Mouse (Mus musculus): ENCODE results near the gene Dgki. TPM values are rescaled to one million over a fixed set of nuclear protein-coding genes. Genes with fewer than 3 reads are reported as not detected.

The Dgki gene
- polyA plus RNA-seq, 1 experiment, result not detected

DNA sequence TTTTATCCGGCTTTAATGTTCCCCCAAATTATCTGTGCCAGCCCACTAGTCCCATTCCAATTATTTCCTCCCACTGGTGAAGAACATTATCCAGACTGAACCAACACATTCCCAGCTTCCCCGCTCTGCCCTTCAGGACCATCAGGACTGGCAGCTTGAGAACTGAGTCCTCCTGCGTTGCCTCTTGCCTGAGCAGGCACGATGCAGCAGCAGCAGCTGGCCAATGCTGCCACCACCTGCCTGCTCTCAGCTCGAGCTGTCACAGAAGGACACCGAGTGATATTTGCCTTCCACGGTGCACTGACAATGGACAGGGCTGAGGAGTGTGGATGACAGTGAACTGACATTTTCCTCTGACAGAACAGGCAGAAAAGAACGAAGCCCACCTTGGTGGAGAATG, 261.5 kb downstream of the Dgki start:
- Histone ChIP-seq H3K27me3 (ENCODE audit: control insufficient read depth, insufficient read depth, insufficient read length) (peaks cover 6% of the 10 kb centered on the region), H3K4me3 (ENCODE audit: insufficient read depth, poor library complexity, severe bottlenecking) (no peak overlapping the region), H3K36me3 (ENCODE audit: control insufficient read depth, insufficient read depth) (no peaks in the 10 kb centered on the region), H3K79me3 (ENCODE audit: low read depth) (no peaks in the 10 kb centered on the region), H3K79me2 (ENCODE audit: control insufficient read depth, insufficient read depth) (no peaks in the 10 kb centered on the region), H3ac (ENCODE audit: control insufficient read depth, insufficient read length, low read depth) (no peak overlapping the region)
- TF ChIP-seq USF1 (IDR thresholded peaks at IDR 0.05; ENCODE audit: low read depth) (no peak), CEBPB (IDR thresholded peaks at IDR 0.05; ENCODE audit: low read depth) (no peak), MYOG (IDR thresholded peaks at IDR 0.05; ENCODE audit: control insufficient read depth, extremely low read depth, insufficient read length) (no peak), MYOD1 (IDR thresholded peaks at IDR 0.05; ENCODE audit: control insufficient read depth, insufficient read length, low read depth) (no peak)

DNA sequence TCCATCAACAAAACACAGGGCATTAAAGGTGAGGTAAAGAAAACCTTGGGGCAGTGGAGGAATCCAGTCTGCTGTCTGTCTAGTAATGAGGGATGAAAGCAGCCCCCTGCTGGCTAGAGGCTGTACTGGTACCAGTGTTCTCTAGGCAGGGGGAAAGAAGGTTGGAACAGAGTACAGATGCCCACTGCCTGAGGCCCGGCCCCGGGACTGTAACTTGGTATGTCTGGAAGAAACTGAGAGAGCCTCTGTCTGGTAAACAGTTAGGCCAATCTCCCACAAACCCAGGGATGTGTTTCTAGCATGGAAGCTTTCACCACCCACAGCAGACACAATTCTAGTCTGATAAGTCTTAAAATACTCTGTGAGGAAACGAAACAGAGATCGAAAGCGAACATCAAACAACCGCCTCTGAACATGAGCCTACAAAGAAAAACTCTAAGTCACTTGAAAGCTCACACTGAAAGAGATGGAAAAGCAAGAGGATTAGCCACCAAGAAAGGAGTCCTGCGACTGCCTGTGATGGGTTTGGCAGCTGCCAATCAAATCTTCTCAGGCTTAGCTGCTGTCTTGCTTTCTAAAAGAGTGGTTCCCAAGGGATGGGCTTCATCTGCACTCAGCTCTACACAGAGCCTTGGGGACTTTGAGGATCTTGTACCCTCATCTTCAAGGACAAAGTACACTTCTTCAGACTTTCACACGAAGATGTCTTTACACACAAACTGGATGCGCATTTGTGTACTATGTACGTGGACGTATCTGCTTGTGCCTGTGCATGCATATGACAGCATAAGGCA, 262.7 kb downstream of the Dgki start:
- H3K79me2 ChIP-seq (ENCODE audit: control insufficient read depth, insufficient read depth), result no peaks in the 10 kb centered on the region
- H3K79me3 ChIP-seq (ENCODE audit: low read depth), result no peaks in the 10 kb centered on the region
- no peak overlapping the region for H3ac ChIP-seq (ENCODE audit: control insufficient read depth, insufficient read length, low read depth)
- no peak for TF ChIP-seq FOSL1 (IDR thresholded peaks at IDR 0.05; ENCODE audit: insufficient read depth, low read length, poor library complexity, severe bottlenecking)
- no peak for TF ChIP-seq MAX (IDR thresholded peaks at IDR 0.05)
- no peak for TF ChIP-seq USF1 (IDR thresholded peaks at IDR 0.05; ENCODE audit: low read depth)
- no peak for TF ChIP-seq CTCF (IDR thresholded peaks at IDR 0.05; ENCODE audit: control insufficient read depth, insufficient read depth, insufficient read length)
- TF ChIP-seq MYOG (IDR thresholded peaks at IDR 0.05; ENCODE audit: control insufficient read depth, extremely low read depth, insufficient read length), result no peak
- TF ChIP-seq MYOD1 (IDR thresholded peaks at IDR 0.05; ENCODE audit: control insufficient read depth, insufficient read length, low read depth), result no peak
- TF ChIP-seq CEBPB (IDR thresholded peaks at IDR 0.05; ENCODE audit: low read depth), result no peak
- H3K4me3 ChIP-seq (ENCODE audit: insufficient read depth, poor library complexity, severe bottlenecking), result no peak overlapping the region
- H3K36me3 ChIP-seq (ENCODE audit: control insufficient read depth, insufficient read depth), result no peaks in the 10 kb centered on the region
- peaks cover 6% of the 10 kb centered on the region for H3K27me3 ChIP-seq (ENCODE audit: control insufficient read depth, insufficient read depth, insufficient read length)

DNA sequence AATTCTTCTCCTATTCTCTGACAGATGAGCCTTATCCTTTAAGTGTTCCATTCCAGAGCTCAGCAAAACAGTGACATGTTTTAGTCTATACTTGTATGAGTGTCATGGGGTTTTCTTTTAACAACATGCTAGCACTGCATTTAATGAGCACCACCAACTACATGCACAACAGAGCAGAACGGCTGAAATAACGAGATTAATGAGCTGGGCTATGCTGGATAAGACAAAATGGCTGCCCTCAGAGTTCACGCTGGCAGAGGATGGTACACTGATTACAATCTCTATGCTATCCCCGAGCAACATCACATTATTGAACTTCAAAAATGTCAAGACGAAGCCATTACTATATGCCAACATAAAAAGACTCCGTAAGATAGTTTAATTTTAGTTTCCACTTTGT, 264.3 kb downstream of the Dgki start:
- Histone ChIP-seq H3K79me2 (ENCODE audit: control insufficient read depth, insufficient read depth) (no peaks in the 10 kb centered on the region), H3K4me3 (ENCODE audit: insufficient read depth, poor library complexity, severe bottlenecking) (no peak overlapping the region), H3ac (ENCODE audit: control insufficient read depth, insufficient read length, low read depth) (no peak overlapping the region), H3K27me3 (ENCODE audit: control insufficient read depth, insufficient read depth, insufficient read length) (peaks cover 6% of the 10 kb centered on the region), H3K36me3 (ENCODE audit: control insufficient read depth, insufficient read depth) (no peaks in the 10 kb centered on the region), H3K79me3 (ENCODE audit: low read depth) (no peaks in the 10 kb centered on the region)
- TF ChIP-seq CEBPB (IDR thresholded peaks at IDR 0.05; ENCODE audit: low read depth), result no peak
- no peak for TF ChIP-seq MAX (IDR thresholded peaks at IDR 0.05)
- TF ChIP-seq MYOG (IDR thresholded peaks at IDR 0.05; ENCODE audit: control insufficient read depth, extremely low read depth, insufficient read length), result no peak
- TF ChIP-seq USF1 (IDR thresholded peaks at IDR 0.05; ENCODE audit: low read depth), result no peak
- no peak for TF ChIP-seq MYOD1 (IDR thresholded peaks at IDR 0.05; ENCODE audit: control insufficient read depth, insufficient read length, low read depth)
- no peak for TF ChIP-seq CTCF (IDR thresholded peaks at IDR 0.05; ENCODE audit: control insufficient read depth, insufficient read depth, insufficient read length)
- no peak for TF ChIP-seq FOSL1 (IDR thresholded peaks at IDR 0.05; ENCODE audit: insufficient read depth, low read length, poor library complexity, severe bottlenecking)

DNA sequence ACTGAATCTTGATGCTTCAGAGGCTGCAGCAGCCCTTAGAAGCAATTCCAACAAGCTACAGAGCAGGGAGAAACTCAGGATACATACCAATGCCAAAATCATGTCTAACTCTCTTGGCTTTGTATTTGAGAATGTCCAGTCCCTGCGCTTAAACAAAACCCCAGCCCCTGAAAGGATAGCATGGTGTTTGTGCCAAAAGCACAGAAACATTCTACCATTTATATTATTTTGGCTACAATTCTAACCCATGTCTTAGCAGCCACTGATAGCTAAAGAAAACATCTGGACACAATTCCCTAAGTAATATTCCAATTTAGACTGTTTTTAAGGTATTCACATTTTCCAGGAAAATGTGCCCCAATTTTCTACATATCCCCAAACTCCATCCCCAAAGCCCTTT, 269.0 kb downstream of the Dgki start:
- no peak overlapping the region for H3K4me3 ChIP-seq (ENCODE audit: insufficient read depth, poor library complexity, severe bottlenecking)
- no peak overlapping the region for H3ac ChIP-seq (ENCODE audit: control insufficient read depth, insufficient read length, low read depth)
- H3K79me2 ChIP-seq (ENCODE audit: control insufficient read depth, insufficient read depth), result no peaks in the 10 kb centered on the region
- H3K79me3 ChIP-seq (ENCODE audit: low read depth), result no peaks in the 10 kb centered on the region
- TF ChIP-seq CTCF (IDR thresholded peaks at IDR 0.05; ENCODE audit: control insufficient read depth, insufficient read depth, insufficient read length) (no peak), MYOD1 (IDR thresholded peaks at IDR 0.05; ENCODE audit: control insufficient read depth, insufficient read length, low read depth) (no peak), CEBPB (IDR thresholded peaks at IDR 0.05; ENCODE audit: low read depth) (no peak), MAX (IDR thresholded peaks at IDR 0.05) (no peak), MYOG (IDR thresholded peaks at IDR 0.05; ENCODE audit: control insufficient read depth, extremely low read depth, insufficient read length) (no peak), FOSL1 (IDR thresholded peaks at IDR 0.05; ENCODE audit: insufficient read depth, low read length, poor library complexity, severe bottlenecking) (no peak), USF1 (IDR thresholded peaks at IDR 0.05; ENCODE audit: low read depth) (no peak)
- no peaks in the 10 kb centered on the region for H3K27me3 ChIP-seq (ENCODE audit: control insufficient read depth, insufficient read depth, insufficient read length)
- no peaks in the 10 kb centered on the region for H3K36me3 ChIP-seq (ENCODE audit: control insufficient read depth, insufficient read depth)

DNA sequence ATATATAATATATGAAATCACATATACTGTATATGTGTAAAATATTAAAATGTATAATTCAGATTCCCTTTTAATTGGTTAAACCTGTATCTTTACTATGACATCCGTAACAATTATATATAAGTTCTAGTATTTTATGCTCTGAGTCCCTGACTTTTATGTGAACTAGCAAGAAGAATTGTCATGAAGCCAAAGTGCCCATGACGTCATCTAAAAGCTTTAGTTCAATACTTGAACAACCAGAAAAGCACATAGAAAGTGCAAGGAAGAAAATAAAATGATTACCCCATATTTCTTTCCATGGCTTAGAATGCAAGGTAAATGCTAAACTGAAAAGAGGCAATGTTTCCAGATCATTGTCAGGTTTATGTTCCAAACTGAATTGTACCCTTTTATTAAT, 269.6 kb downstream of the Dgki start:
- TF ChIP-seq CTCF (IDR thresholded peaks at IDR 0.05; ENCODE audit: control insufficient read depth, insufficient read depth, insufficient read length) (no peak), USF1 (IDR thresholded peaks at IDR 0.05; ENCODE audit: low read depth) (no peak), MAX (IDR thresholded peaks at IDR 0.05) (no peak), MYOG (IDR thresholded peaks at IDR 0.05; ENCODE audit: control insufficient read depth, extremely low read depth, insufficient read length) (no peak), MYOD1 (IDR thresholded peaks at IDR 0.05; ENCODE audit: control insufficient read depth, insufficient read length, low read depth) (no peak), CEBPB (IDR thresholded peaks at IDR 0.05; ENCODE audit: low read depth) (no peak), FOSL1 (IDR thresholded peaks at IDR 0.05; ENCODE audit: insufficient read depth, low read length, poor library complexity, severe bottlenecking) (no peak)
- Histone ChIP-seq H3K79me3 (ENCODE audit: low read depth) (no peaks in the 10 kb centered on the region), H3K36me3 (ENCODE audit: control insufficient read depth, insufficient read depth) (no peaks in the 10 kb centered on the region), H3ac (ENCODE audit: control insufficient read depth, insufficient read length, low read depth) (no peak overlapping the region), H3K27me3 (ENCODE audit: control insufficient read depth, insufficient read depth, insufficient read length) (no peaks in the 10 kb centered on the region), H3K4me3 (ENCODE audit: insufficient read depth, poor library complexity, severe bottlenecking) (no peak overlapping the region), H3K79me2 (ENCODE audit: control insufficient read depth, insufficient read depth) (no peaks in the 10 kb centered on the region)
